Mouse (Mus musculus): ENCODE data around the gene Wdr45b. TPM values are rescaled to one million over a fixed set of nuclear protein-coding genes. Genes with fewer than 3 reads are reported as not detected.
"Not testable (repeated sequence)": the region's sequence is repeated elsewhere in the genome, so short reads cannot be mapped to it uniquely, and the experiment has no call there.

Wdr45b gene
- polyA plus RNA-seq, 1 experiment from 2014 or later: 95.3 TPM

DNA sequence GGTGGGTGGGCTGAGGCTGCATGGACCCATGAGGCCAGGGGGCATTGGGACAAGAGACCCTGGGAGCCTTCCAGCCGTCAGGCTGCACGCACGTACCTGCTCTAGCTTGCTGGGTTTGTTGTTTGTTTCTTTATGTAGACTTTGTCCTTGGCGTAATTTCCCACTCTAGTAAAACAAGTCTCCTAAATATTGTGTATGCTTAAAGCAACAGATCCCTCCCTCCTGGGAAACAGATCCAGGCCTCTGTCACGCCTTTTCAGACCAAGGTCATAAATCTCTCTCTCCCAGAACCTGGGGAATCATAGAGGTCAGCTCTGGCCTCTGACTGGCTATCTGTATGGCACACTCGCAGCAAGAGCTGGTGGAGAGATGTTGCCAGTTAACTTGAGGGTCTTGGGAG is 46.5 kb downstream of the Wdr45b start:
- H3K4me2 ChIP-seq (ENCODE audit: low read length); H3K9ac ChIP-seq (replicated peaks; ENCODE audit: low read length); ATAC-seq (ENCODE audit: low FRiP score, low TSS enrichment); H3K4me3 ChIP-seq (replicated peaks; ENCODE audit: low read depth, low read length); H3K27me3 ChIP-seq (ENCODE audit: control insufficient read depth, insufficient read depth, low read length); H3K4me1 ChIP-seq (ENCODE audit: control insufficient read depth, insufficient read depth, low read length); DNase-seq; H3K9me3 ChIP-seq (ENCODE audit: control insufficient read depth, low read length); H3K27ac ChIP-seq (replicated peaks; ENCODE audit: low read depth, low read length): not testable (repeated sequence)
- WGBS: 97% methylated on average over 6 of the region's 6 CpGs
- peaks cover 62% of the 10 kb centered on the region for H3K36me3 ChIP-seq (ENCODE audit: control insufficient read depth, insufficient read depth, low read length)

DNA sequence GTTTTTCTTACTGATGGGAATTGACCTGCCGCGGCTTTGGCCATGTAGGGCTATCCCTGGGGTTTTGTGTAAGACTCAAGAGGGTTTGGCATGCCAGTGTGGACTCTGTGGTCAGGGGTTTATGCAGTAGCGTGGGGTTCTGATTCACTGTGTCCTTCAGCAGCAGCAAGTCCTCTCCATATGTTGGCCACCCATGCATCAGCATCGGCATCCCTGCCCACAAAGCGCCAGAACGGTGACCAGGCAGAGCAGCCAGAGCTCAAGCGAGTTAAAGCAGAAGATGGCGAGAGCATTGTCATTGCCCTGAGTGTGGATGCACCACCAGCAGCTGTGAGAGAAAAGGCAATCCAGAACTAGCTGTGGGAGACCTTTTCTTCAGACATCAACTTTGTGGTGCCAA is 47.6 kb downstream of the Wdr45b start:
- Histone ChIP-seq H3K4me3 (replicated peaks; ENCODE audit: low read depth, low read length) (no peak overlapping the region), H3K9me3 (ENCODE audit: control insufficient read depth, low read length) (no peaks in the 10 kb centered on the region; the same call in 1 of the 2 replicates), H3K36me3 (ENCODE audit: control insufficient read depth, insufficient read depth, low read length) (peaks cover 71% of the 10 kb centered on the region), H3K4me1 (ENCODE audit: control insufficient read depth, insufficient read depth, low read length) (no peaks in the 10 kb centered on the region), H3K4me2 (ENCODE audit: low read length) (no peak overlapping the region), H3K27ac (replicated peaks; ENCODE audit: low read depth, low read length) (no peak overlapping the region), H3K27me3 (ENCODE audit: control insufficient read depth, insufficient read depth, low read length) (no peaks in the 10 kb centered on the region), H3K9ac (replicated peaks; ENCODE audit: low read length) (no peak overlapping the region)
- ATAC-seq (ENCODE audit: low FRiP score, low TSS enrichment) (no peak), DNase-seq (no peak)
- WGBS: 95% methylated on average over 8 of the region's 8 CpGs

DNA sequence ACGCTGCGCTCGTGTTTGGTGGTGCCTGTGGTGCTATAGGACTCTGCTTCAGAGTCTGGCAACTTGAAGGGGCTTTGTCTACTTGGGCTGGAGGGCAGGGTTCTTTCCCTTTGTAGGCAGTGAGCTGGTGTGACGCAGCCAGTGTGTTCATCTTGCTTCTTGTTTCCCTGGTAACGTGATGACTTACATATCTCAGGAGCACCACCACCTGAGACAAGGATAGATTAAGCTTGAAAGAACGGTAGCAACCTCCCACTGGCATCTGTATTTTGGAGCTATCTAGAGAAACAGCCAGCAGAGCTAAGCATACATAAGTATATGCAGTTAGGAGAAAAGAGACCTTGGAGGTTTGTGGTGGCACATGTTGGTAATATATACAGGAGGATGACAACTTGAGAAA is 48.9 kb downstream of the Wdr45b start:
- Histone ChIP-seq H3K9ac (replicated peaks; ENCODE audit: low read length) (no peak overlapping the region), H3K36me3 (ENCODE audit: control insufficient read depth, insufficient read depth, low read length) (peaks cover 77% of the 10 kb centered on the region), H3K4me3 (replicated peaks; ENCODE audit: low read depth, low read length) (no peak overlapping the region), H3K27ac (replicated peaks; ENCODE audit: low read depth, low read length) (no peak overlapping the region), H3K4me2 (ENCODE audit: low read length) (no peak overlapping the region), H3K27me3 (ENCODE audit: control insufficient read depth, insufficient read depth, low read length) (no peaks in the 10 kb centered on the region), H3K4me1 (ENCODE audit: control insufficient read depth, insufficient read depth, low read length) (no peaks in the 10 kb centered on the region), H3K9me3 (ENCODE audit: control insufficient read depth, low read length) (no peaks in the 10 kb centered on the region; the same call in 1 of the 2 replicates)
- 91% methylated on average over 6 of the region's 6 CpGs for WGBS
- DNase-seq: no peak
- no peak for ATAC-seq (ENCODE audit: low FRiP score, low TSS enrichment)

DNA sequence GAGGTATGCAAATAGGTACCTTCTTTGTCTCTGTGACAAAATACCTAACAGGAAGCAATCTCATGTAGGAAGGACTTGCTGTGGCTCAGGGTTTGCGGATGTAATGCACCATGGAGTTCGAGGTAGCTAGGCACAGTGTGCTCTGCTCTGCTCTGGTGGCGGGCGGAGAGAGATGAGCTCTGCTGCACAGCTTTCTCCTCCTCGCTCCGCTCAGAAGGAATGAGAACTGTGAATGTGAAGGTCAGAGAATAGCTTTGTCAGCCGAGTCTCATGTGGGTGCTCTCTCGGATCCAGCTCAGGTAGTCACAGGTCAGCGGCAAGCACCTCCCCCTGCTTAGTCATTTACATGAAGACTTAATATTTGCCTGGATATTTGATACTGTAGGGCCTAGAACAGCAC is 54.0 kb downstream of the Wdr45b start:
- WGBS: 93% methylated on average over 9 of the region's 9 CpGs
- Histone ChIP-seq H3K36me3 (ENCODE audit: control insufficient read depth, insufficient read depth, low read length) (peaks cover 82% of the 10 kb centered on the region), H3K9ac (replicated peaks; ENCODE audit: low read length) (no peak overlapping the region), H3K4me2 (ENCODE audit: low read length) (no peak overlapping the region), H3K4me1 (ENCODE audit: control insufficient read depth, insufficient read depth, low read length) (no peaks in the 10 kb centered on the region), H3K9me3 (ENCODE audit: control insufficient read depth, low read length) (no peaks in the 10 kb centered on the region), H3K4me3 (replicated peaks; ENCODE audit: low read depth, low read length) (no peak overlapping the region), H3K27me3 (ENCODE audit: control insufficient read depth, insufficient read depth, low read length) (no peaks in the 10 kb centered on the region), H3K27ac (replicated peaks; ENCODE audit: low read depth, low read length) (no peak overlapping the region)
- no peak for DNase-seq
- no peak for ATAC-seq (ENCODE audit: low FRiP score, low TSS enrichment)

DNA sequence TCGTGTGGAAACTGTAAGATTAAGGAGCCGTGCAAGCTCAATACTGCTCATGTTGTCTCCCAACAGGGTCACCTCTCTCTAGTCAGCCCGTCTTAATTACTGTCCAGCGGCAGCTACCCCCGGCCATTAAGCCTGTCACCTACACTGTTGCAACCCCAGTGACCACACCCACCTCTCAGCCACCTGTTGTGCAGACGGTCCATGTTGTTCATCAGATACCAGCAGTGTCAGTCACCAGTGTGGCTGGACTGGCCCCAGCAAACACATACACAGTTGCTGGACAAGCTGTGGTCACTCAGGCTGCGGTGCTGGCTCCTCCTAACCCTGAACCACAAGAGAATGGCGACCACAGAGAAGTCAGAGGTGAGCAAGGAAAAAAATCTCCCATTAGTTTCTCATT is 55.8 kb downstream of the Wdr45b start:
- Histone ChIP-seq H3K9me3 (ENCODE audit: control insufficient read depth, low read length) (no peaks in the 10 kb centered on the region), H3K27ac (replicated peaks; ENCODE audit: low read depth, low read length) (no peak overlapping the region), H3K9ac (replicated peaks; ENCODE audit: low read length) (no peak overlapping the region), H3K27me3 (ENCODE audit: control insufficient read depth, insufficient read depth, low read length) (no peaks in the 10 kb centered on the region), H3K4me3 (replicated peaks; ENCODE audit: low read depth, low read length) (no peak overlapping the region), H3K36me3 (ENCODE audit: control insufficient read depth, insufficient read depth, low read length) (peaks cover 77% of the 10 kb centered on the region), H3K4me2 (ENCODE audit: low read length) (no peak overlapping the region), H3K4me1 (ENCODE audit: control insufficient read depth, insufficient read depth, low read length) (no peaks in the 10 kb centered on the region)
- ATAC-seq (ENCODE audit: low FRiP score, low TSS enrichment) (no peak), DNase-seq (no peak)
- 93% methylated on average over 8 of the region's 8 CpGs for WGBS

DNA sequence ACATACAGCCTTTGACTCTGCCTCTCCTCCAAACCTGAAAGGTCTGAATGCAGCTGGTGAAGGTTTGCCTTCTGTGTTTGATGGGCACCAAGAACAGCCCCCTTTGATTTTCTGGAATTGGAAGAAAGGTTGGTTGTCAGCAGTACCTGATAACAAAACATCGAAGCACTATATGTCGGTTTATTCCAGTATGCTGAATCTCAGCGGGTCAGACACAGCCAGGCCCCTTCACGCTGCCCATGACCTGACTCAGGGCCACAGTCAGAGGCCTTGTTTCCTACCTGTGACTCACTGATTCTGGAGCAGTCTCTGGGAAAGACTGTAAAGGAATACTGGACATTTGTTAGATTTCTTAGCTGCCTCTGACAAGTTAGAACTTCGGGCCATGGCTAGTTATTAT is 59.5 kb downstream of the Wdr45b start:
- no peak overlapping the region for H3K4me3 ChIP-seq (replicated peaks; ENCODE audit: low read depth, low read length)
- no peak for DNase-seq
- no peak for ATAC-seq (ENCODE audit: low FRiP score, low TSS enrichment)
- H3K4me2 ChIP-seq (ENCODE audit: low read length): no peak overlapping the region
- no peak overlapping the region for H3K27ac ChIP-seq (replicated peaks; ENCODE audit: low read depth, low read length)
- H3K9me3 ChIP-seq (ENCODE audit: control insufficient read depth, low read length): no peaks in the 10 kb centered on the region
- no peaks in the 10 kb centered on the region for H3K27me3 ChIP-seq (ENCODE audit: control insufficient read depth, insufficient read depth, low read length)
- H3K36me3 ChIP-seq (ENCODE audit: control insufficient read depth, insufficient read depth, low read length): peaks cover 81% of the 10 kb centered on the region
- no peak overlapping the region for H3K9ac ChIP-seq (replicated peaks; ENCODE audit: low read length)
- H3K4me1 ChIP-seq (ENCODE audit: control insufficient read depth, insufficient read depth, low read length): no peaks in the 10 kb centered on the region
- 97% methylated on average over 5 of the region's 5 CpGs for WGBS

DNA sequence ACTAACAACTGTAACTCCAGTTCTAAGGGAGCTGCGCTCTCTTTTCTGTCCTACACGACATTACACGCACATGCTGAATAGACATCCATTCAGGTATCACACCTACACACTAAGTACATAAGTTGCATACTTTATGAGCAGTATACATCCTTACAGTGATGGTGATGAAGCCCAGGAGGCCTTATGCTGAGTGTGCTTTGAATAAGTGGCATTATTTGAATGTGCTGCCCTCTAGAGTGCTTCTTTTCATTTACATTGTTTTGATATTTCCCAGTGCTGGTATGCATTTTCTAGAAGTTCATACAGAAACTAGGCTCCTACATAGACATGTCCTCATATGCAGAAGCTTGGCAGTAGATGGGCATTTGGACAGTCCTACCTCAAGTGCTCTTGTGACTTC is 64.4 kb downstream of the Wdr45b start:
- no peaks in the 10 kb centered on the region for H3K4me1 ChIP-seq (ENCODE audit: control insufficient read depth, insufficient read depth, low read length)
- peaks cover 79% of the 10 kb centered on the region for H3K36me3 ChIP-seq (ENCODE audit: control insufficient read depth, insufficient read depth, low read length)
- no peak overlapping the region for H3K4me2 ChIP-seq (ENCODE audit: low read length)
- no peak overlapping the region for H3K9ac ChIP-seq (replicated peaks; ENCODE audit: low read length)
- H3K27me3 ChIP-seq (ENCODE audit: control insufficient read depth, insufficient read depth, low read length): no peaks in the 10 kb centered on the region
- H3K9me3 ChIP-seq (ENCODE audit: control insufficient read depth, low read length): no peaks in the 10 kb centered on the region
- no peak for ATAC-seq (ENCODE audit: low FRiP score, low TSS enrichment)
- H3K4me3 ChIP-seq (replicated peaks; ENCODE audit: low read depth, low read length): no peak overlapping the region
- H3K27ac ChIP-seq (replicated peaks; ENCODE audit: low read depth, low read length): no peak overlapping the region
- 98% methylated on average over 3 of the region's 3 CpGs for WGBS
- DNase-seq: peak; percentile 20

DNA sequence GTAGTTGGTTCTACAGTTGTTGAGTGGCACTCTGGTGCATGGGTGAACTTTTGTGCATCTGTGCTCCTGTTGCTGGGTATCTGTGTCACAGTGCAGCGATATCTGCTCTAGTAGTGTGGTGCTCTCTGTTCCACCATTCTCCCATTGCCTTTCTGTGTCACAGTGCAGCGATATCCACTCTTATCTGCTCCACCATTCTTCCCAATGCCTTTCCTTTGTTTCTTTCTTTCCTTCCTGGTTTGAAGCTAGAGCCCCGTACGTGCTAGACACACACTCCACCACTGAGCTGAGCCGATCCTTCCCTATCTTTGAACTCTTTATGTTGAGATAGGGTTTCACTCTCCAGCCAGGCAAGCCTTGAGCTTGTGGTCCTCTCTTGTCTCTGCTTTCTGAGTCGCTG is 71.3 kb downstream of the Wdr45b start:
- ATAC-seq (ENCODE audit: low FRiP score, low TSS enrichment): no peak
- H3K27me3 ChIP-seq (ENCODE audit: control insufficient read depth, insufficient read depth, low read length): no peaks in the 10 kb centered on the region
- peaks cover 28% of the 10 kb centered on the region for H3K36me3 ChIP-seq (ENCODE audit: control insufficient read depth, insufficient read depth, low read length)
- H3K27ac ChIP-seq (replicated peaks; ENCODE audit: low read depth, low read length): 0 out of 2 replicates have a peak overlapping the region, but pooled peaks have one; percentile 2
- no peak overlapping the region for H3K4me2 ChIP-seq (ENCODE audit: low read length)
- H3K9ac ChIP-seq (replicated peaks; ENCODE audit: low read length): no peak overlapping the region
- H3K4me3 ChIP-seq (replicated peaks; ENCODE audit: low read depth, low read length): no peak overlapping the region
- H3K9me3 ChIP-seq (ENCODE audit: control insufficient read depth, low read length): no peaks in the 10 kb centered on the region
- H3K4me1 ChIP-seq (ENCODE audit: control insufficient read depth, insufficient read depth, low read length): no peaks in the 10 kb centered on the region
- 89% methylated on average over 6 of the region's 6 CpGs for WGBS
- DNase-seq: no peak

DNA sequence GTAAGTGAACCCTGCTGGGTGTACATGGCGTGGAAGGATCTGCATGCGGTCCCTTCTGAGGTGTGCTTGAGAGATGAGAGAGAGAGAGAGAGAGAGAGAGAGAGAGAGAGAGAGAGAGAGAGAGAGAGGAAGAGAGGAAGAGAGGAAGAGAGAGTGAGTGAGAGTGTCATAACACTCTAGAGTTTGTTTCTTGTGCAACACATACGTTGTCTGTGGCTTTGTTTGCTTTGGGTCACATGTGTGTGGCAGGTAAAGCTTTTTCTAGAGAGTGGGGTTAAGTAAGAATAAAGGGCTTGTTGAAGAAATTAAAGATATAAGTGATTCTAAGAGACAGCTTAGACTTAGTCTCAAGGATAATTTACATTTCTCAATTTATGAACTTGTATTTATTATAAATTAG is 76.2 kb downstream of the Wdr45b start:
- Histone ChIP-seq H3K4me2 (ENCODE audit: low read length) (no peak overlapping the region), H3K36me3 (ENCODE audit: control insufficient read depth, insufficient read depth, low read length) (0 out of 2 replicates have a peak, but pooled peaks cover 4% of the 10 kb centered on the region), H3K4me3 (replicated peaks; ENCODE audit: low read depth, low read length) (no peak overlapping the region), H3K4me1 (ENCODE audit: control insufficient read depth, insufficient read depth, low read length) (no peaks in the 10 kb centered on the region), H3K27ac (replicated peaks; ENCODE audit: low read depth, low read length) (no peak overlapping the region), H3K9ac (replicated peaks; ENCODE audit: low read length) (no peak overlapping the region), H3K27me3 (ENCODE audit: control insufficient read depth, insufficient read depth, low read length) (no peaks in the 10 kb centered on the region), H3K9me3 (ENCODE audit: control insufficient read depth, low read length) (no peaks in the 10 kb centered on the region)
- DNase-seq: no peak
- no peak for ATAC-seq (ENCODE audit: low FRiP score, low TSS enrichment)
- 92% methylated on average over 3 of the region's 3 CpGs for WGBS

Measured in midbrain, embryonic 14.5 days (tissue).